Mouse (Mus musculus): Measurements from ENCODE around the gene Cyp11a1.

- TF ChIP-seq CTCF (IDR thresholded peaks at IDR 0.05; ENCODE audit: control insufficient read depth, insufficient read depth, insufficient read length) (no peak), USF1 (IDR thresholded peaks at IDR 0.05; ENCODE audit: low read depth) (no peak), MYOD1 (IDR thresholded peaks at IDR 0.05; ENCODE audit: control insufficient read depth, insufficient read length, low read depth) (no peak), MAX (IDR thresholded peaks at IDR 0.05) (no peak), CEBPB (IDR thresholded peaks at IDR 0.05; ENCODE audit: low read depth) (no peak), FOSL1 (IDR thresholded peaks at IDR 0.05; ENCODE audit: insufficient read depth, low read length, poor library complexity, severe bottlenecking) (no peak)
These were observed 47.6 kb upstream of the Cyp11a1 start for GRCm38 (mm10) chr9:57958615-57959014.

Measured in C2C12 (cell line).